Mouse (Mus musculus) right cerebral cortex, postnatal 36 days (tissue): ENCODE measurements around the gene Crtac1.
A peak's percentile ranks its signal among the peaks of the same experiment; 100 is the strongest.

Source experiments
- DNase-seq, 2 experiments: peaks; one replicate each; pipeline ENCODE4 v3.0.0; 2022; ENCODE audit warnings: low spot score in 2 of 2, mixed read lengths in 1 of 2

The Crtac1 gene

DNA sequence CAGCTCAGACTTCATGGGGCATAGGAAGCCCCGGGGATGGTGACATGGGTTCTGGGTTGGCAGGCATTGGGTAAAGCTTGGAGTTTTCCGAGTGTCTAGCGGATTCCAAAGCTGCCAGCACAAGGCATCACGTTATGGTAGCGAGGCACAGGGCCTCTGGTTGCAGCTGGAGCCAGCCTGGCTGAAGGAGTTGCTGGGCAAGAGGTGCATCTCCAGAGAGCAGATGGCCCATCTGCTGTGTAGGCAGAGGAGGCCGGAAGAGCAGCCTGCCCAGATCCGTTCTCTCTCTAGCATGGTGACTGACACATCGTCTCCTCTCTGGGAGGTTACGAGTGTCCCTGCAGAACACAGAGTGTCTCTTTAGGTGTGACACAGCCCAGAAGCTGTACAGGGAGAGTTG is 103.4 kb downstream of the Crtac1 start:
- DNase-seq: no peak

DNA sequence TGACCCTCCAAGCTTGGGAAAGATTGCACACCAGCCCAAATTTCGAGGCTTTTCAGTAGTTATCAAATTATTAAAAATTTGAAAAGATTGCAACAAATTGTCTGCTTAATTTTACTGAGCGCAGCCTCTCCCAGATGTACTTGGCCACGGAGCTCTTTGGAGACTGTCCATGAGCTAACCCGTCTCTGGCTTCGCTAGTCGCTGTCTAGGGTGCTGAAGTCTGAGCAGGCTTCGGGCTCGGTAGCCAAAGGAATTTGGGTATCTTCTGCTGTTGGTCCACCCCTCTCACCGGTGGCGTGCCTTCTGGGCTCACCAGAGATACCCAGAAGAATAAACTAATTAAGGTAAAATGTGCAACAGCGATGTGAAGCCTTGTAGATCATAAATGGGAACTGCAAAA is 105.7 kb downstream of the Crtac1 start:
- no peak for DNase-seq

DNA sequence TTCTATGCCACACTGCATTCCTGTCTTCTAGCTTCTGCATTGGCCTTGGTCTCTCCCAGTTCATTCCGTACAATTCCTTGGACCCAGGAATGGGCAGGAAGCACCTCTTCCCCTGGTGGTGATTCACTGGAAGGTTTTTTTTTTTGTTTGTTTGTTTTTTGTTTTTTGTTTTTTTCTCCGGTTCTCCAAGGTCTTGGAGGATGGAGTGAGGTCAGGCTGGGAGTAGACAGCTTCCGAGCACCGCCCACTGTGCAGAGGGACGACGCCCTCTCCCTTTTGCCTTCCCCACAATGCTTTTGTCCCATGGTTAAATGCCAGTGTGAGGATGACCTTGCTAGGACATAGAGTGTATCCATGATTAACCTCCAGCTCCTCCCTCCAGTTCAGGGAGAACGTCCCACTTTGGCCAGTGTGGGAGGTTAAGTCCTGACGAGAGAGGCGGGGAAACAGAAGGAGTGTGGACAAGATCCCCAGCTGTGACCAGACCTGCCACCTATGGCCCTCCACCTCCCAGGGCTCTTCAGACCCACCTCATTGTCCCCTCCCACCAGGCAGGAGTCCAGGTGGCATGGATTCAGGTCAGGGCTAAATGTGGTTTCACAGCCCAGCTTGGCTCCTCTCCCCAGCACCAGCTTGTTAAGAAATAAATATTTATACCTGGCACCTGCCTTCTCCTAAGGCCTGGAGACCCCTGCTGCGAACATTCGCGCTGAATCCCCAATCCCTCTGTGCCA is 109.1 kb downstream of the Crtac1 start:
- DNase-seq: no peak

DNA sequence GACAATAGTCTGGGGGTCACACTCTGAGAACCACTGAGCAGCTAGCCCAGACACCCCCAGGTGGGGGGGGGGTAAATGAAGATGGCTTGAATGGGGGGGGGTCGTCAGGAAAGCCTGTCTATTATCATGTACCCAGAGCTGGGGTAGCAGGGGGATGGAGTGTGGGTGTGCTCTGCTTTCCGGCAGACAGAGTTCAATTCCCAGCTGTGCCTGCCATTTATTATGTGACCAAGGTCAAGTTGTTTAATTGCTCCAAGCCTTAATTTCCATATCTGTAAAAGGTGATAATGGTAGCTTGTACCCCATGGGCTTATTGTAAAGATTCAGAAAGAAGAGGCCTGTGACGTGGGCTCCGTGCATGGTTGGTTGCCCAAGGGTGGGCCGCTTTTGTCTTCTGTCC is 109.6 kb downstream of the Crtac1 start:
- no peak for DNase-seq

DNA sequence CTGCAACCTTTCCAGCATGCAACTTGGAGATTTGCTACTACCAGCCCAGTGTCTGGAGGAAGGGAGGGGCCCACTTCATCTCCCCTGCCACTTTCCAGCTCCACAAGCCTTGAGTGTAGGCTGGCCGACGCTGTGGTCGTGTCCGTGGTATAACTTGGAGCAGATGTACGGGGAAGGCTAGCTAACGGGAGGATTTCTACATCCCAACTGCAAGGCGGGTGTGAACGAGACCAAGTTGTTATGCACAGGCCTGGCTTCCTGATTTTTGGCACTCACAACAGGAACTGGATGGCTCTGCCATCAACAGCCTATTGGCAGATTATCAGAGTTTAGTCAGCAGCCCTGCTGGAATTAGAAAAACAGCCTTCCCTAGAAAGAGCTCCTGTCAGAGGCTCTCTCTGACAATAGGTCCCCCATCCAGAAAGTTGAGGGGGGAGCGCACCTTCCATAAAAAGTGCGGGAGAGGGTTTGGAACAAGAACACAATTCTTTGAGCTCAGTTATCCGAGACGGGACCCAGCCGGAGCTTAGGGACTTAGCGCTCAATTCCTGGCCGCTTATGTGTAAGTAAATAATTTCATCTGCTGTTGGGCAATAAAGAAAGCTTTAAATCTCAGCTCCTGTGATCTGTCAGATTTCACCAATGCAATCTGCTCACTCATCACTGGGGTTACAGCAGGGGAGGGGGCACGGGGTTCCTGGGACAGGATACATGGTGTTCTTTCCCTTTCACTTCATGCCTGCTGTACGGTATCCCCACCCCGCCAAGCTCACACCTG is 113.7 kb downstream of the Crtac1 start:
- peak; percentile 43 to 48 for DNase-seq

DNA sequence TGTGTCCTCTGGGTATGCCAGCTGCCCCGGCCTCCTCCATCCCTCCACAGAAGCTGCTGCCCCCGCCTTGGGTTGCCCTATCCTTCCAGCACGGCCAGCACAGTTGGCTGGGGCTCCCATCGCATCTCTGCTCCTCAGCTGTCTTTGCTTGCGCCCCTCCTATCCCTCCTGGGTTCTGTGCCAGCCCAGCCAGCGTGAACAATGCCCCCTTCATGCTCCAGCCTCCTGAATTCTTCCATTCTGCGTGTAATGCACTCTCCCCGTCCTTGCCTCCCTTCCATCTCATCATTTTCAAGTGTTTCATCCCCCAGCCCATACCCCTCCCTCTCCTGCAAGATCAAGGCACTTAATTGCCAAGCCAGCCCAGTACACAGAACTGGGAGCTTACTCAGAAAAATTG is 114.6 kb downstream of the Crtac1 start:
- DNase-seq: peak; percentile 25 to 40

DNA sequence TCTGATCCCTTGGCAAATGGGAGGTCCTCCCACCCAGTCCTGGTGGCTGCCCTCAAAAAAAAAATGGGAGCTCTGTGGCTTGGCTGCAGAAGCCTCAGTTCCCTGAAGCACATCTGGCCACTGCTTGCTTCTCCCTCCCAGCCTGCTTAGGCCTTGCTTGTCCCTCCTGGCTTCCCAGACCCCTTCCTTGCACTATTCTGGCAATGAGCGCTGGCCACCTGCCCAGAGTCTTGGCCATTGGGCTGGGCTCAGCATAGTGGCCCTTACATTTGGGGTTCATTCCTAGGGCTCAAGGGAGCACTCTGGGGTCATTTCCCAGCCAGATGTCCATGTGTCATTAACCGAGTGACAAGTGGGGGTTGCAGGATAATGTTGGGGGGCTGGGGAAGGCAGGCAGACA is 115.1 kb downstream of the Crtac1 start:
- peak; percentile 28 to 33 for DNase-seq

DNA sequence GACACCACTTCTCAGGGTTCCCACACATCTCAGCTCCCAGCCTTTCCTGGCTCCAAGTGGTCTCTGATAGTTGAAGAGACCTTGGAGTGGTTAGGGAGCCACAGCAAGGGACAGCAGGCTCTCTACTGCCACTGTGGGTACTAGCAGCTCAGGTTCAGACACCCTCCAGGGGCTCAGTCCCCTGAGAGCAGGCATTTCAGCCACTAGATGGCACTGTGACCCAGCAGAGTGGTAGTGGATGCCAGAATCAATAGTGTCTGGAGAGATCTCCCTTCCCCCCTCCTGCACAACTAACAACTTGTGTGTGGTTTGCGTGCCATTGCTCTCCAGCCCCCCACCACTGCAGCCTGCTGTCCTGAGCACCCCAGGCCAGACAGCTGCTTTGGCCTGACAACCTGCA is 115.7 kb downstream of the Crtac1 start:
- DNase-seq: peak; percentile 73 to 79

DNA sequence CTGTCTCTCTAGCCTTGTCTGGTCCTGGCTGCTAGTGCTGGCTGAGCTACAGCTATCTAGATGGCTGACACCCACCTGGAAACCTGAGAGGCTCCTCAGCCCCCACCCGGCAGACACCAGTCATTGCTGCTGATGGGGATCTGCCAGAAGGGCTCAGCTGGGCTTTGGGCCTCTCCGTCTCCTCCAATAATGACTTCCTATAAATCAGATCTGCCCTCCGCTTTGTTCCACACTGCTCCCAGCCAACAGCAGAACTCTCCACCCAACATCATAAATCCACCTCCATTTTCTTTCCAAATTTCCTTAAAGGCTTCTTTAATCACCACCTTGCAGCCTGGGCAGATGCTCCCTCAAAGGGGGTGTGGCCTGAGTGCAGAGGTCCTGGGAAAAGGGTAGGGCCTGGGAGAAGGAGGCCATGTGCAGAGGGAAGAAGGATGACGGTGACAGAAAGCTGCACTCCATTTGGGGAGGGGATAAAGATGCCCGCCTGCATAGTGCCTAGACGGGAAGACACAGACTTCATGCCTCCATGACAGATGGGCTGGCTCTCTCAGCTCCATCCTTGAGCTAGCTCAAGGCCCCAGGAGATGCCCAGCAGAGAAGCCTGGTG is 116.4 kb downstream of the Crtac1 start:
- no peak for DNase-seq

DNA sequence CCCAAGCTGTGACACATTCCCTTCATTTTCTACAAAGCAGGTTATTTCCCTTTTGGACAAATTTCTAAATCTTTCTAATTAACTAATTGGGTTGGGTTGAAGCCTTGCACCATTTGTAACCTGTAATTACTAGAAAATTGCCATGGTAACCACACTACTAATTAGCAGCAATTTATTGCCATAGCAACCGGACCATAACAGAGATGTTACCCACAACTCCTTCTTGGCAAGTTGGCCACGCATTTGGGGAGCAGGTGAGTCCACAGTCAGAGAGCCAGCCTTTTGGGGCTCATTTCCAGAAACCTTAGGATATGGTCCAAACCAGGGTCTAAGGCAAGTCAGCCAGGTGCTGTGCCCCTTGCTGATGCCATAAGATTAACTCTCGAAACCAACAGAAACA is 119.4 kb downstream of the Crtac1 start:
- DNase-seq: no peak

DNA sequence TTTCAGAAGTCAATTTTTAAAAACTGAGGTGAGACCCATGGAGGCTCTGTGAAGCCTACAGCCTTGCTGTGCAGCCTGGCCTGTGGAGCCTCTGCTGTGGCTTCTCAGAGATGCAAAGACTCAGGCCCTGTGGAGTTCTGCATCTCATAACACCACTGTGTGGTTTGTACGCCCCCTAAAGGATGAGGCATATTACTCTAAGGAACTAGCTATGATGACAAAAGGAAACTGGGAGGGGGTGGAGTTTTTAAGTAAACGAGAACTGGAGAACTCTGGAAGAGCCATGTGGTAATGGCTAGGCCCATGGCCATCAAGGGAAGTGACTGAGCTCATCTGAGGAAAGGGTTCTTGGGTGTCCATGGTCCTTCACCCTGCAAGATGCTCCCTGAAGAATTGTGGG is 120.3 kb downstream of the Crtac1 start:
- DNase-seq: no peak

DNA sequence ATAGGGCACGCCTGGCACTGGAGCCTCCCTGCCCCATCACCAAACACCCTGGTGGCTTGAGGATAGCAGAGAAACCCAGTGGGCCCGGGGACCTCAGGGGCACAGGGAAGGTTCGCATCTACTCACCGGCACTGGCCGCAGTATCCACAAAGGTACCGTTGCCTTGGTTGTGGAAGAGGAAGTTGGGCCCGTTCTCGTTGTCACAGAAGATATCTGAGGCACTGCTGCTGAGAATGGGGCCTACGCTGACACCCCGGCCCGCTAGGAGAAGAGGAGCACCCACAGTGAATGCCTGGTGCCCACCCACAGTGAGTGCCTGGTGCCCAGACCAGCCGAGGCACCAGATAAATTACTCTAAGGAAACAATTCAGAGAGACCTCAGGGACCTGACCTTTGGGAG is 122.7 kb downstream of the Crtac1 start:
- DNase-seq: no peak

DNA sequence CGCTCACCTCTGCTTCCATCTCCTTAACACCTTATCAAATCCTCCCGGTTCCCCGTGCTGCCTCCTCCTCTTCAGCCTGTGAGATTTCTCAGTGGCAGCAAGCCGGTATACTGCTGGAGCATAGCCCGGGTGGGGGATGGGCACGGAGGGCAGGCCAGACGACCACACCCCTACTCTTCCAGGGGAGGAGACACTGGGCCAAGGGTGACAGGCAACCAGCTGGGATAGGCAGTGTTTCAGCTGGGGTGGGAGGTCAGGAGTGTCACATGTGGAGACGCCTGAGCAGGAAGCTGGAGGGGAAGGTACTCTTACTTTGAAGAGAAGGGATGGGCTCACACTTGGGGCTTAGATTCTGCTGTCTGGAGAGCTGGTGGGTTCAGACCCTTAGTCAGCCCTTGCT is 124.6 kb downstream of the Crtac1 start:
- DNase-seq: no peak

DNA sequence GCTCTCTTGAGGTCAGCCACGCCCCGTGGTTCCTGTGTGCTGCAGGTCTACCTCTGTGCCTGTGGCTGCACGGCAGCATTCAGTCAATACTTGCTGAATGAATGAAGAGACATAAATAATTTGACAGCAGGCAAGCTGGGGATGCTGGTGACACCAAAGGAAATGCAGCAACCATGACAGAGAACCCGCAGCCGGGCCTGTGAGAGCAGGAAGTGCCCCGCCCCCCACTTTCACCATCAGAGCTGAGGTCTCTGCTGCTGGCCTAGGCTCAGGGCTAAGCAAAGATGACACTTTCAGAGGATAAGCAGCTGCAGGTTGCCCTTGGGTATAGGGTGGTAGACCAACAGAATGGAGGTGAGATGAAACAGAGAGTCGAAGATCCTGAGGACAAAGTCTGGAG is 125.4 kb downstream of the Crtac1 start:
- no peak for DNase-seq

DNA sequence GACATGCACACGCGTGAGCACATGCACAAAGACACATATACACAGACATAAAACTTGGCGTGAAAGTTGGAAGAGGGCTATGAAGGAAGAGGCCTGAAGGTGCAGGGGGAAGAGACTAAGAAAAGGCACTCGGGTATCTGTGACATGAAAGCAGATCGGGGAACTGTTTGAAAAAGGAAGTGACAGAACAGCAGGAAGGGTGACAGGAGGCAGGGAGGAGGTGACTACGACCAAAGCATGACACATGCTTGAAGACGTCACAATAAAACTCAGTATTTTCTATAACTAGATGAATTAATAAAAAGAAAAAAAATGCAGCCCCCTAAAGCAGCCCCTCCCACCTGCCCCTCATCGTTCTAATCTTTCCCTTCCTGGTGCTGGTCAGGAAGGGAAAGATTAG is 125.8 kb downstream of the Crtac1 start:
- DNase-seq: no peak

DNA sequence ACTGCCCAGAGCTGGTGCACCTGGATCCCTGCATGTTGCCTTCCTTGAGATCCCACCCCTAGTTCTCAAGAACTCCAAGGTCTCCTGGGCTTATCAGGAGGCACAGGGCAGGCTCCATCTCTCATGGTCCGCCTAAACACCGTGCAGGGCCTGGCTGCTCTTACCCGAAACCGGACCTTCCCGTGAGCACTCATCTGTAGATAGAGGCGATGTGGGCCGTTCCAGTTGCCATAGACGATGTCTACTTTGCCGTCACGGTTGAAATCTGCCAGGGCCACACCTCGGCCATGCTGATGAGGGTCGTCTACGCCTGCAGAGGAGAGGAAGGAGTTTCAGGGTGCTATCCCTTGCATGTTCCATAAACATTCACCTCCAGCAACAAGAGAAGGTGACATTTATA is 127.1 kb downstream of the Crtac1 start:
- no peak for DNase-seq

DNA sequence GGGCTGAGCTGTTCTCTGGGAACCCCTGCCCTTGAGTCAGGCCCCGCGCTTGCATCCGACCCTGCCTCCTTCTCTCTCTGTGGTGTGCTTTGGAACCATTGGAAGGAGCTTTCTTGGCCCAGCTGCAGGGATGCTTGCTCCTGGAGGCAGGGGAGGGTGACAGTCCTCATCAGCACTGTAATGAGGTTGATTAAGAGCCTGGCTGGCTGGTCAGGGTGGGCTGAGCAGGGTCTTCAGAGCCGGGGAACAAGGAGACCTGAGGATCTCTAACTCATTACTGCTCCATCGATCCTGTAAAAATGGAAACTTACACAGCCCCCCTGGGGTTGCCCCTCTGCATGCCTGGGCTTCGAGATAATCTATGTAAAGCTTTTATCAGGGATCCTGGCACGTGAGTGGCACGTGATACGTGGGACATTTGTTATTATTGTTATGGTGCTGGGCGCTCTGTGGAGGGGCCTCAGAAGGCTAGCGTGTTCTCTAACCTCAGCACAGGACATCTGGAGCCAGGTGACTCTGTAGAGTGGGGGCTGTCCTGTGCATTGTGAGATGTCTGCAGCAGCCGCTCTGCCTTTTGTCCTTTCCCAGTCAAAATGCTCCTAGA is 128.3 kb downstream of the Crtac1 start:
- DNase-seq: no peak

DNA sequence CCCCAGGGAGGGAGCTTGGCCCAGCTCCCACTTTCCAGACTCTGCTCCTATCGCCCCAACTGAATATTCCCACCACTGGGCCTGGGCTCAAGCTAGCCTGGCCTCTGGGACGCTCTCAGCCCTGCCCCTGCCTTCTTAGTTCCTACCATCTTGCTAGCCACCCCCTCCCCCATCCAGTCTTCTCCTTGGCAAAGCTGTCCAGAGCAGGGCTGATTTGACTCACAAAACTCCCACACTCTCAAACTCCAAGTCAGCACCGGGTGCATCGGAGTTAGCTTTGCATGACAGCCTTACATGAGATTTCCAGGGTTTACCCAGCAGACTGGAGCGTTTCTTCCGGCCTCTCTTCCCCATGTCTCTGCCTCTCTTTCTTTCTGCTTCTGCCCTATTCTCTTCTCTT is 138.4 kb downstream of the Crtac1 start:
- no peak for DNase-seq

DNA sequence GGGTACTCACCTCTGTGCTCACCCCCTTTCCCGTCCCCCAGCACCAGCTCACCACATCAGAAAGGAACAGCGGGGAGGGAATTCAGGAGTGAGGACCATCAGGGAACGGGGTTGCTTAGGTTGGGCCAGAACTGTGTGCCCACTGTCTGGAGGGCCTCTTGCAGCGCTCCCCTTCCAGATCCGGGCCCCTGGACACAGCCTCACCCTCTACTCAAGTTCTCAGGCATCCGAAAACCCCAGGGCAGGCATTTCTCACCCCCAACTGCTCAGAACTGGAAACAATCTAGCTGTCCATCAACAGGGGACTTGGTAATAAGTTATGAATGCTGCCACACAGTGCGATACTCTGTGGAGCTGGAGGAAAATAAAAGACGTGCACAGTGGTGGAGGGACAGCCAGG is 139.5 kb downstream of the Crtac1 start:
- no peak for DNase-seq

DNA sequence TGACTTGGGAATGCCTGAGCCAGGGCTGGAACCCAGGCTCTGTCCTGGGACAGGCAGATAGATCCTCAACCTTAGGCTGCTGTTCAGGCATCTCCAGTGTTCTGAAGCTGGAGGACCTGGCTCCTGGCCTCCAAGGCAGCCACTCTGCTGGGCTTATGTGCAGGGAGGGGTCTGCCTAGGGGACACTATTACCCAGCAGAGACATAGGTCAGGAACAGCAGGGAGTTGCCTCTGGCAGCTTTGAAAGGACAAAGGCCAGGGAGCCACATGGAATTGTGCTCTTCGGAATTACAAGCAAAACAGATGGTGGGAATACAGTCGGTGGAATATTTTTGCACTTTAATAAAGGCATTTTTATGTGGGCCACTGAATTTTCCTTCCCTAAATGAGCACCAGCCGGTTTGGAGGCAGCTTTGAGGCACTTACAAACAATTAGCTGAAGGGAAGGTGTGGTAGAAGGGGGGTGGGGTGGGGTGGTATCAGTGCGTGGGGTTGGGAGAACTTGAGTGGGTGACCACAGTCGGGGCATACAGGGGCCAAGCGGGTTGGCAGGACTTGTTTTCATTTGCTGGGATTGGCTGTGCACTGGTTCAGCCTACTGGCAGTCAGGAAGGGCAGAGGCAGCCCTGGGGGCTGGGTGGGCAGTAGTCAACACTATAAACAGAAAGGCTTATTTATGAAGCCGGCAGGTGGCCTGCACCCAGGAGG is 140.5 kb downstream of the Crtac1 start:
- peak in 1 of 2 experiments; percentile 43 for DNase-seq

DNA sequence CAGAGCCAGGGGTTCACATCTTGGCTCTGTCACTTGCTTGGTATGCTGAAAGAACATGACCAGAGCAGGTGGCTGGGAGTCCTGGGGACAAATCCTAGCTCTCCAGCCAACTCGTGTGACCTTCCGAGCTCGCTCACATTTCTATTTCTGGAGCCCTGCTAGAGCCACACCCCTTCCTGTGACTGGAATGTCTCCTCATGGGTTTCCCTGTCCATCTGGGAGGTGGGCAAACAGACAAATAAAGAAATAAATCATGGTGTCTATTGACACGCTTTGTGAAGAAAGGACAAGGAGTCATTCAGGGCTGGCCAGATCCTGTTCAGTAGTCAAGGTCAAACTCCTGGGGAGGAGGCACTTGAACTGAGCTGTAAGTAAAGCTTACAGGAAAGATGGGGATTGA is 143.2 kb downstream of the Crtac1 start:
- no peak for DNase-seq

DNA sequence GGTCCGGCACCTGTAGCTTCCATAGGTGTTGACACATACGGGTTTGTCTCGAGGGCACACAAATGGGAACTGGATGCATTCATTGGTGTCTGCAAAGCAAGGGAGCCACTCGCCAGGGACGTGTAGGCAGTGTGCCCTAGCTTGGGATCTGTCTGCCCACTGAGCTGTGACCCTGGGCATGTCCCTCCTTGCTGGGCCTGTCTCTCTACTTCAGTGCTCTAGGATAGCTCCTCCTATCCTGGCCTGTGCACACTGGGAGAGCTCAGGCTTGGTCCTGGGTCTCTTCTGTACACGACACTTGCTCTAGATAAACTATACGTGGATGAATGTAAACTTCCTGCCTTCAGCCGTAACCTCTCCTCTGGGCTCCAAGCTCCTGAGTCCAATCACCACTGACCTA is 147.4 kb downstream of the Crtac1 start:
- DNase-seq: no peak
